Mouse (Mus musculus) intestine, embryonic 15.5 days (tissue): ENCODE results near the gene Lsg1. TPM values are rescaled to one million over a fixed set of nuclear protein-coding genes. Genes with fewer than 3 reads are reported as not detected.

Experiments used
- ATAC-seq: fragments of 200-750 bp; cut with Nextera tagmentation; 2 replicates; pipeline ENCODE4 v1.8.0; 2017; ENCODE audit warnings: moderate TSS enrichment, moderate library complexity
- H3K27ac ChIP-seq: fragments of 300-500 bp; sonication (generic); 2 replicates; pipeline ENCODE4 v1.5.1; 2015; ENCODE audit warnings: mild to moderate bottlenecking, inconsistent platforms
- H3K27me3 ChIP-seq: fragments of 300-500 bp; sonication (generic); replicated peaks from 2 replicates; pipeline ENCODE4 v1.6.1; 2015; ENCODE audit warnings: inconsistent platforms
- H3K36me3 ChIP-seq: fragments of 300-500 bp; sonication (generic); 2 replicates; pipeline ENCODE4 v1.6.1; 2015; ENCODE audit warnings: inconsistent platforms
- H3K4me1 ChIP-seq: fragments of 300-500 bp; sonication (generic); replicated peaks from 2 replicates; pipeline ENCODE4 v1.6.1; 2015; ENCODE audit warnings: inconsistent platforms
- H3K4me2 ChIP-seq: fragments of 300-500 bp; sonication (generic); replicated peaks from 2 replicates; pipeline ENCODE4 v1.6.1; 2015; ENCODE audit warnings: mild to moderate bottlenecking, inconsistent platforms
- H3K4me3 ChIP-seq: fragments of 300-500 bp; sonication (generic); replicated peaks from 2 replicates; pipeline ENCODE4 v1.5.1; 2015; ENCODE audit warnings: inconsistent platforms
- H3K9ac ChIP-seq: fragments of 300-500 bp; sonication (generic); 2 replicates; pipeline ENCODE4 v1.6.1; 2015; ENCODE audit warnings: inconsistent platforms
- H3K9me3 ChIP-seq: fragments of 300-500 bp; sonication (generic); 2 replicates; pipeline ENCODE4 v1.6.1; 2016; ENCODE audit warnings: inconsistent platforms
- WGBS: fragments of 180-500 bp; shearing (Covaris S2); methylation state at CpG from one replicate; pipeline ENCODE4 v1.1.7; 2015; 5-methylcytosine and 5-hydroxymethylcytosine counted together
- polyA plus RNA-seq: library from polyadenylated mRNA; unstranded; fragments of >200 nt; fragmentation: Nextera tagmentation; extraction: Ambion mirVana; gene quantifications from 2 replicates; pipeline ENCODE4 v1.2.1, GENCODE M21; 2015

The Lsg1 gene
- polyA plus RNA-seq, 1 experiment from 2014 or later = 57.3 TPM

DNA sequence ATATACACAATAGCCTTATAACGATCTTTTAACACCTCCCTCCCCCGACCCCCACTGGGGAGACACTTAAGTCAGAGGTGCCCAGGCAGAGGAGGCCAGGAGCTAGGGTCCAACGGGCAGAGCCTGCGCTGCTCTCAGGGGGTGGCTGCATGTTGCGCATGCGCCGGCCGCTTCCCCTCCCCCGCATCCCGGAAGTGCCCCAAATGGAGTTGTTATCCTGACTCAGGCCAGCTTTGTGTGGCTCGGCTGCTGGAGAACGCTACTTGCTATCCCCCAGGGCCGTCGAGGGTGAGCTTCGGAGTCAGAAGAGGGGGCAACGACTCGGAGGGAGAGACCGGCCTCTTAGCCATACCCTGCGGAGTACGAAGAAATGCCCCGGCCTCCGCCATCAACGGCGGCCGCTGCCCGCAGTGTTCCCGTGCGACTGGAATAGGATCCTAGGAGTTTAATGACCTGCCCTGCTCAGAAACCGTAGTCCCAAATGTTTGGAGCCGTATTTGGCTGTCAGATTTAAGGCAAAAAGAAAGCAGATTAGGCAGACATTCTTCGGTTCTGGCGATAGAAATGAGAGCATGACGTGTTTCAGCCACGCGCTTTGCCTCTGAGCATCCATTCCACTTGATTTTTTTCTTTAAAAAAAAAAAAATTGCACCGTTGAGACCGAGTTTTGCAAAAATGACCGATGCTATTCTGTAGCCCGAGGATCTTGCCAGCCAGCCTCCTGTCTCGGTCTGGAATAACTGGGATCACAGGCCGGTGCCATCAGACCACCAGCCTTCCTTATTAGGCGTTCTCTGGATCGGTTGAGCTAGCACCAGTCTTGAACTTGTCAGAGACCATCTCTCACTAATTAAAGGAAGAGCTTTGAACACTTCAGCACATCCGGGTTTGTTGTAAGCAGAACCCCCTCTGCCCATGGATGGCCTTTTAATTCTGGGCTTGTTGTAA lies 76.6 kb downstream of the Lsg1 start:
- Histone ChIP-seq H3K4me2 (peak overlapping the region; percentile 68), H3K27ac (peak overlapping the region; percentile 91), H3K9me3 (no peaks in the 10 kb centered on the region), H3K4me1 (peaks cover 14% of the 10 kb centered on the region), H3K4me3 (peak overlapping the region; percentile 59), H3K27me3 (no peaks in the 10 kb centered on the region), H3K9ac (peak overlapping the region; percentile 74), H3K36me3 (no peaks in the 10 kb centered on the region)
- WGBS = 2% methylated on average over 44 of the region's 44 CpGs
- ATAC-seq = peak; percentile 87

Other genes starting within 250 kb of the Lsg1 start
- gene Atp13a3, start 181.6 kb downstream of the Lsg1 start, polyA plus RNA-seq = 18.9 and 21.4 TPM in 2 replicates
- 9.1 and 10.0 TPM in 2 replicates for gene Tmem44, start 36.8 kb downstream of the Lsg1 start, polyA plus RNA-seq
- gene Fam43a, start 12.1 kb upstream of the Lsg1 start, polyA plus RNA-seq = 12.1 and 12.5 TPM in 2 replicates